Mouse (Mus musculus): Measurements from ENCODE around the gene Fgfr2.
"Not testable (repeated sequence)": the region's sequence is repeated elsewhere in the genome, so short reads cannot be mapped to it uniquely, and the experiment has no call there.

- TF ChIP-seq CTCF (conservative IDR thresholded peaks at IDR 0.05; ENCODE audit: low read length); POU5F1 (IDR thresholded peaks at IDR 0.05; ENCODE audit: borderline replicate concordance, low read length); NANOG (IDR thresholded peaks at IDR 0.05; ENCODE audit: borderline replicate concordance, low read length): not testable (repeated sequence)
These were observed 2733.1 kb downstream of the Fgfr2 start for GRCm38 (mm10) chr7:130390060-130390459.

Measured in E14TG2a.4 (cell line).